Mouse (Mus musculus): ENCODE data around the gene Mgrn1.

- TF ChIP-seq POLR2A (IDR thresholded peaks at IDR 0.05; ENCODE audit: borderline replicate concordance, low read depth, low read length) (no peak), CTCF (IDR thresholded peaks at IDR 0.05; ENCODE audit: low read depth, low read length) (no peak)
Measured at GRCm38 (mm10) chr16:4957446-4957845, 71.4 kb downstream of the Mgrn1 start.

All from bone marrow macrophage, adult 2 months (primary cell).